Mouse (Mus musculus): ENCODE data around the gene Shank2. TPM values are rescaled to one million over a fixed set of nuclear protein-coding genes. Genes with fewer than 3 reads are reported as not detected.

Shank2 gene
- polyA plus RNA-seq, 1 experiment from 2014 or later = 9.7 TPM

- whole genome bisulfite sequencing = 90% methylated on average over 1 of the region's 1 CpGs
- no peak overlapping the region for H3K9ac ChIP-seq (replicated peaks; ENCODE audit: low read depth, low read length)
- H3K27ac ChIP-seq (ENCODE audit: low read length) = no peak overlapping the region
- ATAC-seq = peak; percentile 38; the same call in 1 of the 2 replicates
- H3K27me3 ChIP-seq (replicated peaks; ENCODE audit: control insufficient read depth, insufficient read depth, low read length) = no peaks in the 10 kb centered on the region
- H3K4me2 ChIP-seq (ENCODE audit: low read length) = no peak overlapping the region
- H3K4me3 ChIP-seq (replicated peaks; ENCODE audit: low read length) = no peak overlapping the region
- no peaks in the 10 kb centered on the region for H3K4me1 ChIP-seq (replicated peaks; ENCODE audit: control insufficient read depth, insufficient read depth, low read length)
- no peaks in the 10 kb centered on the region for H3K36me3 ChIP-seq (ENCODE audit: control insufficient read depth, insufficient read depth)
- no peaks in the 10 kb centered on the region for H3K9me3 ChIP-seq (ENCODE audit: control insufficient read depth, low read length)
These were observed 79.7 kb downstream of the Shank2 start for GRCm38 (mm10) chr7:144081448-144081847.

- Histone ChIP-seq H3K9me3 (ENCODE audit: control insufficient read depth, low read length) (no peaks in the 10 kb centered on the region), H3K4me3 (replicated peaks; ENCODE audit: low read length) (no peak overlapping the region), H3K27me3 (replicated peaks; ENCODE audit: control insufficient read depth, insufficient read depth, low read length) (no peaks in the 10 kb centered on the region), H3K4me2 (ENCODE audit: low read length) (no peak overlapping the region), H3K9ac (replicated peaks; ENCODE audit: low read depth, low read length) (no peak overlapping the region), H3K4me1 (replicated peaks; ENCODE audit: control insufficient read depth, insufficient read depth, low read length) (peaks cover 2% of the 10 kb centered on the region; the same call in 1 of the 2 replicates), H3K36me3 (ENCODE audit: control insufficient read depth, insufficient read depth) (no peaks in the 10 kb centered on the region), H3K27ac (ENCODE audit: low read length) (no peak overlapping the region)
- WGBS = 62% methylated on average over 2 of the region's 2 CpGs
- 0 out of 2 replicates have a peak, but pooled peaks have one; percentile 12 for ATAC-seq
These were observed 80.2 kb downstream of the Shank2 start for GRCm38 (mm10) chr7:144081963-144082362.

- ATAC-seq = no peak
- H3K9me3 ChIP-seq (ENCODE audit: control insufficient read depth, low read length) = no peaks in the 10 kb centered on the region
- no peaks in the 10 kb centered on the region for H3K27me3 ChIP-seq (replicated peaks; ENCODE audit: control insufficient read depth, insufficient read depth, low read length)
- 39% methylated on average over 2 of the region's 2 CpGs for WGBS
- H3K27ac ChIP-seq (ENCODE audit: low read length) = no peak overlapping the region
- H3K4me2 ChIP-seq (ENCODE audit: low read length) = no peak overlapping the region
- no peak overlapping the region for H3K9ac ChIP-seq (replicated peaks; ENCODE audit: low read depth, low read length)
- H3K4me1 ChIP-seq (replicated peaks; ENCODE audit: control insufficient read depth, insufficient read depth, low read length) = peaks cover 4% of the 10 kb centered on the region; the same call in 1 of the 2 replicates
- no peak overlapping the region for H3K4me3 ChIP-seq (replicated peaks; ENCODE audit: low read length)
- H3K36me3 ChIP-seq (ENCODE audit: control insufficient read depth, insufficient read depth) = no peaks in the 10 kb centered on the region
These were observed 85.5 kb downstream of the Shank2 start for GRCm38 (mm10) chr7:144087277-144087676.

GRCm38 (mm10) chr7:144094132-144094531 lies 92.4 kb downstream of the Shank2 start:
- ATAC-seq = no peak
- no peaks in the 10 kb centered on the region for H3K36me3 ChIP-seq (ENCODE audit: control insufficient read depth, insufficient read depth)
- no peak overlapping the region for H3K27ac ChIP-seq (ENCODE audit: low read length)
- no peaks in the 10 kb centered on the region for H3K9me3 ChIP-seq (ENCODE audit: control insufficient read depth, low read length)
- H3K4me2 ChIP-seq (ENCODE audit: low read length) = no peak overlapping the region
- no peaks in the 10 kb centered on the region for H3K27me3 ChIP-seq (replicated peaks; ENCODE audit: control insufficient read depth, insufficient read depth, low read length)
- no peak overlapping the region for H3K9ac ChIP-seq (replicated peaks; ENCODE audit: low read depth, low read length)
- H3K4me1 ChIP-seq (replicated peaks; ENCODE audit: control insufficient read depth, insufficient read depth, low read length) = peaks cover 2% of the 10 kb centered on the region; the same call in 1 of the 2 replicates
- H3K4me3 ChIP-seq (replicated peaks; ENCODE audit: low read length) = no peak overlapping the region
- WGBS = 74% methylated on average over 12 of the region's 12 CpGs

- 7% methylated on average over 2 of the region's 2 CpGs for WGBS
- H3K9ac ChIP-seq (replicated peaks; ENCODE audit: low read depth, low read length) = no peak overlapping the region
- H3K27ac ChIP-seq (ENCODE audit: low read length) = no peak overlapping the region
- no peaks in the 10 kb centered on the region for H3K27me3 ChIP-seq (replicated peaks; ENCODE audit: control insufficient read depth, insufficient read depth, low read length)
- no peaks in the 10 kb centered on the region for H3K9me3 ChIP-seq (ENCODE audit: control insufficient read depth, low read length)
- no peaks in the 10 kb centered on the region for H3K36me3 ChIP-seq (ENCODE audit: control insufficient read depth, insufficient read depth)
- ATAC-seq = peak; percentile 43; the same call in 1 of the 2 replicates
- no peak overlapping the region for H3K4me3 ChIP-seq (replicated peaks; ENCODE audit: low read length)
- no peak overlapping the region for H3K4me2 ChIP-seq (ENCODE audit: low read length)
- H3K4me1 ChIP-seq (replicated peaks; ENCODE audit: control insufficient read depth, insufficient read depth, low read length) = peaks cover 2% of the 10 kb centered on the region; the same call in 1 of the 2 replicates
These were observed 95.6 kb downstream of the Shank2 start for GRCm38 (mm10) chr7:144097314-144097713.

GRCm38 (mm10) chr7:144102222-144102980 lies 100.7 kb downstream of the Shank2 start:
- no peaks in the 10 kb centered on the region for H3K36me3 ChIP-seq (ENCODE audit: control insufficient read depth, insufficient read depth)
- no peak overlapping the region for H3K4me3 ChIP-seq (replicated peaks; ENCODE audit: low read length)
- H3K27me3 ChIP-seq (replicated peaks; ENCODE audit: control insufficient read depth, insufficient read depth, low read length) = no peaks in the 10 kb centered on the region
- no peak overlapping the region for H3K9ac ChIP-seq (replicated peaks; ENCODE audit: low read depth, low read length)
- no peaks in the 10 kb centered on the region for H3K9me3 ChIP-seq (ENCODE audit: control insufficient read depth, low read length)
- no peak overlapping the region for H3K4me2 ChIP-seq (ENCODE audit: low read length)
- H3K4me1 ChIP-seq (replicated peaks; ENCODE audit: control insufficient read depth, insufficient read depth, low read length) = peaks cover 6% of the 10 kb centered on the region
- ATAC-seq = no peak
- no peak overlapping the region for H3K27ac ChIP-seq (ENCODE audit: low read length)
- WGBS = 65% methylated on average over 4 of the region's 4 CpGs

- Histone ChIP-seq H3K27ac (ENCODE audit: low read length) (no peak overlapping the region), H3K4me3 (replicated peaks; ENCODE audit: low read length) (no peak overlapping the region), H3K27me3 (replicated peaks; ENCODE audit: control insufficient read depth, insufficient read depth, low read length) (no peaks in the 10 kb centered on the region), H3K9ac (replicated peaks; ENCODE audit: low read depth, low read length) (no peak overlapping the region), H3K4me1 (replicated peaks; ENCODE audit: control insufficient read depth, insufficient read depth, low read length) (peaks cover 8% of the 10 kb centered on the region), H3K9me3 (ENCODE audit: control insufficient read depth, low read length) (no peaks in the 10 kb centered on the region), H3K4me2 (ENCODE audit: low read length) (no peak overlapping the region), H3K36me3 (ENCODE audit: control insufficient read depth, insufficient read depth) (no peaks in the 10 kb centered on the region)
- no peak for ATAC-seq
- 90% methylated on average over 1 of the region's 1 CpGs for WGBS
These were observed 104.2 kb downstream of the Shank2 start for GRCm38 (mm10) chr7:144105952-144106351.

- no peak overlapping the region for H3K4me2 ChIP-seq (ENCODE audit: low read length)
- no peak overlapping the region for H3K9ac ChIP-seq (replicated peaks; ENCODE audit: low read depth, low read length)
- 17% methylated on average over 9 of the region's 9 CpGs for WGBS
- H3K4me1 ChIP-seq (replicated peaks; ENCODE audit: control insufficient read depth, insufficient read depth, low read length) = peaks cover 11% of the 10 kb centered on the region
- no peaks in the 10 kb centered on the region for H3K27me3 ChIP-seq (replicated peaks; ENCODE audit: control insufficient read depth, insufficient read depth, low read length)
- ATAC-seq = peak; percentile 55
- H3K27ac ChIP-seq (ENCODE audit: low read length) = no peak overlapping the region
- H3K9me3 ChIP-seq (ENCODE audit: control insufficient read depth, low read length) = no peaks in the 10 kb centered on the region
- H3K36me3 ChIP-seq (ENCODE audit: control insufficient read depth, insufficient read depth) = no peaks in the 10 kb centered on the region
- H3K4me3 ChIP-seq (replicated peaks; ENCODE audit: low read length) = no peak overlapping the region
These were observed 104.8 kb downstream of the Shank2 start for GRCm38 (mm10) chr7:144106352-144107011.

GRCm38 (mm10) chr7:144108141-144108540 lies 106.4 kb downstream of the Shank2 start:
- H3K36me3 ChIP-seq (ENCODE audit: control insufficient read depth, insufficient read depth) = no peaks in the 10 kb centered on the region
- H3K4me3 ChIP-seq (replicated peaks; ENCODE audit: low read length) = no peak overlapping the region
- ATAC-seq = no peak
- no peak overlapping the region for H3K9ac ChIP-seq (replicated peaks; ENCODE audit: low read depth, low read length)
- H3K27ac ChIP-seq (ENCODE audit: low read length) = no peak overlapping the region
- H3K4me1 ChIP-seq (replicated peaks; ENCODE audit: control insufficient read depth, insufficient read depth, low read length) = peaks cover 14% of the 10 kb centered on the region
- no peaks in the 10 kb centered on the region for H3K27me3 ChIP-seq (replicated peaks; ENCODE audit: control insufficient read depth, insufficient read depth, low read length)
- H3K4me2 ChIP-seq (ENCODE audit: low read length) = no peak overlapping the region
- H3K9me3 ChIP-seq (ENCODE audit: control insufficient read depth, low read length) = no peaks in the 10 kb centered on the region
- 92% methylated on average over 5 of the region's 5 CpGs for WGBS
